Mouse (Mus musculus) ES-Bruce4 (cell line): ENCODE measurements around the gene Ywhag. TPM values are rescaled to one million over a fixed set of nuclear protein-coding genes. Genes with fewer than 3 reads are reported as not detected.

Experiments used
- H3K27ac ChIP-seq: 2 replicates; pipeline ENCODE4 v1.5.1; 2012; ENCODE audit warnings: low read length, inconsistent platforms; ENCODE audit not compliant: insufficient read depth
- H3K27me3 ChIP-seq: 2 replicates; pipeline ENCODE4 v1.6.1; 2012; ENCODE audit warnings: mild to moderate bottlenecking, low read length, inconsistent platforms; ENCODE audit not compliant: control insufficient read depth, poor library complexity, insufficient read depth, severe bottlenecking
- H3K36me3 ChIP-seq: 2 replicates; pipeline ENCODE4 v1.6.1; 2012; ENCODE audit warnings: inconsistent platforms, mild to moderate bottlenecking, low read length, moderate library complexity; ENCODE audit not compliant: control insufficient read depth, poor library complexity, insufficient read depth, severe bottlenecking
- H3K4me1 ChIP-seq: one replicate; pipeline ENCODE4 v1.8.1; 2011; ENCODE audit warnings: low read length; ENCODE audit not compliant: control insufficient read depth, insufficient read depth
- H3K4me3 ChIP-seq: 2 replicates; pipeline ENCODE4 v1.5.1; 2011; ENCODE audit warnings: low read depth, mild to moderate bottlenecking, low read length
- H3K9ac ChIP-seq: 2 replicates; pipeline ENCODE4 v1.6.1; 2012; ENCODE audit warnings: low read depth, mild to moderate bottlenecking, inconsistent platforms; ENCODE audit not compliant: poor library complexity, severe bottlenecking
- H3K9me3 ChIP-seq: replicated peaks from 2 replicates; pipeline ENCODE4 v1.6.1; 2012; ENCODE audit warnings: mild to moderate bottlenecking, low read length, inconsistent platforms; ENCODE audit not compliant: control insufficient read depth, poor library complexity, insufficient read depth, severe bottlenecking
- CTCF ChIP-seq: IDR thresholded peaks from one replicate; pipeline ENCODE4 v1.8.1; 2011; ENCODE audit warnings: low read depth, low read length
- EP300 ChIP-seq: IDR thresholded peaks from 2 replicates; pipeline ENCODE4 v1.6.1; 2011; ENCODE audit warnings: low read depth, low read length; ENCODE audit not compliant: insufficient read depth
- POLR2A ChIP-seq: IDR thresholded peaks from one replicate; pipeline ENCODE4 v1.8.1; 2011; ENCODE audit warnings: low read length; ENCODE audit not compliant: insufficient read depth
- polyA plus RNA-seq: library from polyadenylated mRNA; stranded (reverse); fragments of >200 nt; gene quantifications from 2 replicates; pipeline ENCODE4 v1.2.4, GENCODE M21; 2011; ENCODE audit warnings: low read depth; ENCODE audit not compliant: missing spikeins, insufficient read depth, insufficient read length

Gene Ywhag
- polyA plus RNA-seq, 1 experiment, result 372 TPM

DNA sequence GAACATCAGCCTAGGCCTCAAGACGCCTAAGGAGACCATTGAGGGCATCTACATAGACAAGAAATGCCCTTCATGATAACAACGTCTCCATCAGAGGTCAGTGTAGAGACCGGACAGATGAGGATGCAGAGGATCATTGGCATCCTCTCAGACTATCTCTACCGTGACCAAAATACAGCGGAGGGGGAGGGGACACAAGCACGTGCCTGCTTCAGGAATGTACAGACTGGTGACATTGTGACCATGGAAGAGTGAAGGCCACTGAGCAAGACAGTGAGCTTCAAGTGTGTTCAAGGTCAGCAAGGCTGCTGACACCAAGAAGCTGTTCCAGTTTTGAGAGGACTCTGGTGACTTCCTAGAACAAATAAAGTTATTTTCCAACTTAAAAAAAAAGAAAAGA, 39.5 kb downstream of the Ywhag start:
- no peak for TF ChIP-seq EP300
- no peak for TF ChIP-seq CTCF
- TF ChIP-seq POLR2A, result no peak
- H3K27ac ChIP-seq, result no peak overlapping the region
- no peaks in the 10 kb centered on the region for H3K36me3 ChIP-seq
- H3K4me1 ChIP-seq, result peaks cover 2% of the 10 kb centered on the region
- no peaks in the 10 kb centered on the region for H3K27me3 ChIP-seq
- no peaks in the 10 kb centered on the region for H3K9me3 ChIP-seq
- H3K4me3 ChIP-seq, result no peak overlapping the region
- no peak overlapping the region for H3K9ac ChIP-seq

DNA sequence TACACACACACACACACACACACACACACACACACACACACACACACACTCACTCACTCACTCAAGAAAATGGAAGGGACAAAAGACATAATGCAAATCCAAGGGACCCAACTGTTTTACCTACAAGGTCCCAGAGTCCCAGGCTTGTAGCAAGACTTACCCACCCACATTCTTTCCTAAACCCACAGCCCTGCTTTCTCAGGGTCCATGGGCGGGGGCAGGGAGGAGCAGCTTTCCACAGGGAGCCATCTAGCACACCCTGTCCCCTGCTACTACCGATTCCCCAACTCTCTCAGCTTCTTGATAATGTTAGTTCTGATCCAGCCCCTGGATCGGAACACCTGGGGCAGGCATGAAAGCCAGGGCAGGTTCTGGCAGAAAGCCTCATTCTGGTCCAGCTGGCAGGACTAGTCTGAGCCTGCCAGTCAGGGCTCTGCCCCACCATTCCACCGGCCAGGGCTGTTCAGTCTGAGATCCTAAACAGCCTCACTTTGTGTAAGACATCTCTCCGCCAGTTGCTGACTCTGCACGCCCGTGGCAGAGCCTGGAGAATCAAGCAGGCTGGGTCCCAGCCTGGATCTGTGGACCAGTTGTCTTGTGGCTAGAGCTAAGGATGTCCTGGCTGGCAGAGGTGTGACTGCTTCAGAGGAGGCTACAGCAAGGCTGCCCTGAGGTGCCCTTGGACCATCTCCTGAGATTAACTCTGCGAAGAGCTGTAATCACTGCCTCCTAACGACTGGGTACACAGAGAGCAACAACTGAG, 41.6 kb downstream of the Ywhag start:
- Histone ChIP-seq H3K4me1 (peaks cover 2% of the 10 kb centered on the region), H3K4me3 (no peak overlapping the region), H3K36me3 (peaks cover 3% of the 10 kb centered on the region; the same call in 1 of the 2 replicates), H3K9ac (0 out of 2 replicates have a peak overlapping the region, but pooled peaks have one; percentile 6), H3K9me3 (no peaks in the 10 kb centered on the region), H3K27me3 (no peaks in the 10 kb centered on the region), H3K27ac (peak overlapping the region; percentile 55; the same call in 1 of the 2 replicates)
- TF ChIP-seq EP300 (no peak), CTCF (no peak), POLR2A (no peak)

DNA sequence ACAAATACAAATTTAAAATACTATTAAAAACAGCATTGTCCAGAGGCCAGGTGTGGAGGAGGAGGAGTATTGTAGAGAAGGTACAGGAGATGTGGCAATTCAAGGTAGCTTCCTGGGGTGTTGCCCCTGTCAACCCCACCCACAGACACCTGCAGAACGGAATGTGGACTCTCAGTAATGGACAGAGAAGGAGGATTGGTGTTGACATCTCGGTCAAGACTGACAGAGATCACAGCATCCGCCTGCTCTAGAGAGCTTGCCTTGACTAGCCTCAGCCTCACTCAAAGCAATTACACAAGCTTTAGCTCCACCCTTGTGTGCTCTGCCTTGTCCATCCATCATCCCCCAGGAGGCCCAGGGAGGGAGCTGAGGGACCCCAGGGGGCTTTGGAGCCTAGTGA, 43.5 kb downstream of the Ywhag start:
- Histone ChIP-seq H3K36me3 (peaks cover 3% of the 10 kb centered on the region; the same call in 1 of the 2 replicates), H3K4me3 (no peak overlapping the region), H3K4me1 (peaks cover 3% of the 10 kb centered on the region), H3K9me3 (no peaks in the 10 kb centered on the region), H3K9ac (no peak overlapping the region), H3K27me3 (no peaks in the 10 kb centered on the region), H3K27ac (peak overlapping the region; percentile 83)
- TF ChIP-seq POLR2A, result no peak
- no peak for TF ChIP-seq CTCF
- TF ChIP-seq EP300, result peak; percentile 85

DNA sequence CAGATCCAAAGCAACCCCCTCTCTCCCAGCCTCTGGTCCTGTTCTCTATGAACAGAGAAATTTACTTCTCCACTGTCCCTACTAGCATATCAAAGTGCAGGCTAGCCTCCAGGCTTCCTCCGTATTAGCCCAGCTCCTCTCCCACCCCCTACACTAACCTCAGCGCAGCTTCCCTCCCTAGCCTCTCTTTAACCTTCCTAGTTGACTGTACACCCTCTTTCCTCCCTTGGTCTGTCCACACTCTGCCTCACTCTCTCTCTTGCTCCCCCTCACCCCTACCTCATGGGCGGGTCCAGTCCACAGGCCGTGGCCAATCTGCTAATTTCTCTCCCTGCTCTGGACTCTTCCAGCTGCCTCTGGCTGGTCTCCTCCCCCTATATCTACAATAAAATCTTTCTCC, 44.1 kb downstream of the Ywhag start:
- Histone ChIP-seq H3K27ac (peak overlapping the region; percentile 83), H3K27me3 (no peaks in the 10 kb centered on the region)

DNA sequence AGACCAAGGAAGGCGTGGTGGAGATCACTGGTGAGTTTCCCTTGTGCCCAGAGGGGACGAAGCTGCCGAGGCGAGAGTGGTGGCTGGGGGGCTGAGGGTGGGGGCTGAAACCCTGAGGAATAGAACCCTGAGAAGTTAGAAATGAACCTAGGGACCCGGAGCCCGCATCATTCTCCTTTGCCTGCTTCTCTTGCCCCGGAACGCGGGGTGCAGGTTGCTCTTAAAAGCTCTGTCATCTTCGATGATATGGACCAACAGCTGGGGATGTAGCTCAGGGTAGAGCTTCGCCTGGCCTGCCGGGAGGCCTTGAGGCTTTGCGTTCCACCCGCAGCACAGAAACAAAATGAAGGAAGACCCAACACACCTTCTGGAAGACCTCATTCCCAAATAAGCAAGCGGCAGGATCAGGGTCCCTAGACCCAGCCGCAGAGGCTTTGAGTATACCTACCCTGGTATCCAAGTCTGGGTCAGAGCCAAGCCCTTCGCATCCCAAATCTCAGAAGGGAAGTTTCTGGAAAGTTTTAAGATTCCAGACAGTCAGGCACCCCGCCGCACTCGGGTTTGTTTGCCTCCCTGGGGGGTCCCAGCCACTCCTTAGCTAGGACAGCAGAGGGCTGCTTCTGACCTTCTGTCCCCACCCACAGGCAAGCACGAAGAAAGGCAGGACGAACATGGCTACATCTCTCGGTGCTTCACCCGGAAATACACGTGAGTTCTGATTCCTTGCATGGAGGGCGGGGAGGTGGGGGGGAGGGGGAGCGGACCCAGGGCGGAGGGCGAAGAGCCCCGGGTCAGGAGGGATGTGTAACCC, 45.8 kb downstream of the Ywhag start:
- peaks cover 3% of the 10 kb centered on the region for H3K4me1 ChIP-seq
- H3K4me3 ChIP-seq, result peak overlapping the region; percentile 99
- no peaks in the 10 kb centered on the region for H3K9me3 ChIP-seq
- peaks cover 3% of the 10 kb centered on the region; the same call in 1 of the 2 replicates for H3K36me3 ChIP-seq
- H3K27me3 ChIP-seq, result no peaks in the 10 kb centered on the region
- TF ChIP-seq CTCF (no peak), EP300 (peak; percentile 93)
- peak overlapping the region; percentile 98 for H3K9ac ChIP-seq
- H3K27ac ChIP-seq, result peak overlapping the region; percentile 96

More for the DNA sequence above, 44.1 kb downstream of the Ywhag start:
- TF ChIP-seq EP300, result 0 out of 2 replicates have a peak, but pooled peaks have one; percentile 74
- no peak for TF ChIP-seq CTCF
- TF ChIP-seq POLR2A, result no peak
- Histone ChIP-seq H3K4me3 (no peak overlapping the region), H3K36me3 (peaks cover 3% of the 10 kb centered on the region; the same call in 1 of the 2 replicates), H3K9ac (no peak overlapping the region), H3K9me3 (no peaks in the 10 kb centered on the region), H3K4me1 (peaks cover 5% of the 10 kb centered on the region)

DNA sequence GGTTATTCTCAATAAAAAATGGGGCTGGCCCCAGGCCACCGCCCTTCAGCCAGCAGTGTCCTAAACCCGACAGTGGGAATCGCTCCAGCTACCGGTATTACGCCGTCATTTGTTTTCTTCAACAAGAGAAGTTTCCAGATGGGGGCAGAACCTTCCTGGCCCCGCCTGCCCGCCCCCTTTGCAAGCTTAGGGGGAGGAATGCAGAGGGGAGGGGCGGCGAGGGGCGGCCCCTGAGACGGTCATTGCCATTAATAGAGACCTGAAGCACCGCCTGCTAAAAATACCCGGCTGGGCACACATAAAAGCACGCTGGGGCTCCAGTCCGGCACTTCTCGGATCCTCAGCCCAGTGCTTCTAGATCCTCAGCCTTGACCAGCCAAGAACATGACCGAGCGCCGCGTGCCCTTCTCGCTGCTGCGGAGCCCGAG, 46.7 kb downstream of the Ywhag start, which contains the start of gene Hspb1:
Gene Hspb1 (plus strand): TSS at position 245 of the 428 bp plus-strand sequence.
- no peaks in the 10 kb centered on the region for H3K9me3 ChIP-seq
- H3K4me3 ChIP-seq, result peak within 1 kb of the TSS; percentile 99
- H3K27me3 ChIP-seq, result no peaks in the 10 kb centered on the region
- peaks cover 3% of the 10 kb centered on the region; the same call in 1 of the 2 replicates for H3K36me3 ChIP-seq
- 0 out of 2 replicates have a peak, but pooled peaks have one; percentile 47 for TF ChIP-seq EP300
- no peak for TF ChIP-seq CTCF
- peak; percentile 66 for TF ChIP-seq POLR2A
- peaks cover 3% of the 10 kb centered on the region for H3K4me1 ChIP-seq
- peak within 1 kb of the TSS; percentile 98 for H3K9ac ChIP-seq
- H3K27ac ChIP-seq, result peak within 1 kb of the TSS; percentile 96
